Mouse (Mus musculus) stomach, postnatal 0 days (tissue): ENCODE measurements around the gene Bicd2.

Experiments used
- CTCF ChIP-seq: IDR thresholded peaks from 2 replicates; pipeline ENCODE4 v1.5.1; 2016; ENCODE audit warnings: antibody characterized with exemption, low read depth, mild to moderate bottlenecking, moderate library complexity
- EP300 ChIP-seq: optimal IDR thresholded peaks from 2 replicates; pipeline ENCODE3; 2016; ENCODE audit warnings: antibody characterized with exemption

- TF ChIP-seq CTCF, result peak; percentile 22; the same call in 1 of the 2 replicates
- no peak for TF ChIP-seq EP300
Observed at GRCm38 (mm10) chr13:49341012-49341830, at the start of gene Bicd2.
